Mouse (Mus musculus) lung, adult 18-20 months (tissue): ENCODE measurements at regions not wholly inside any gene's neighbourhood (a gene's known extent, or its start where the extent isn't known, plus 50 kb on each side); places are given as distances from the start of the nearest gene placed in this dataset.

Experiments used
- DNase-seq, 2 experiments: peaks; one replicate each; pipeline ENCODE4 v3.0.0; 2022; ENCODE audit warnings: mixed read lengths in 2 of 2

DNA sequence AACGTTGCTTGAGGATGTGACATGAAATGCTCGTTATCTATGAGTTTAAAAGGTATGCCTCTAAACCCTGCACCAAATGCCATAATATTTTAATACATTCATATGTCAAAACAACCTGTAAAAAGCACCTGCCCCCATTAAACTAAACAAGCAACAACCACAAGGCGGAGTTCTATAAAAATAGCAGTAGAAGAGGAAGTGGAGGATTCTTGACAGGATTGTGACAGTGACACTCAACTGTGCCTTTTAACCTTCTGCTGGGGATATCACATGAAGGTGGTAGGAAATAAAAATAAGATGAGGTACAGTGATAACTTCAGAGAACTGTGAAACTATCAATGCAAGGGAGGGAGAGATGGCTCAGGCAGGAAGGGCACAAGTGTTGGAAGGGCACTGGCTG, 58.6 kb upstream of the Dbx2 start:
- no peak for DNase-seq

DNA sequence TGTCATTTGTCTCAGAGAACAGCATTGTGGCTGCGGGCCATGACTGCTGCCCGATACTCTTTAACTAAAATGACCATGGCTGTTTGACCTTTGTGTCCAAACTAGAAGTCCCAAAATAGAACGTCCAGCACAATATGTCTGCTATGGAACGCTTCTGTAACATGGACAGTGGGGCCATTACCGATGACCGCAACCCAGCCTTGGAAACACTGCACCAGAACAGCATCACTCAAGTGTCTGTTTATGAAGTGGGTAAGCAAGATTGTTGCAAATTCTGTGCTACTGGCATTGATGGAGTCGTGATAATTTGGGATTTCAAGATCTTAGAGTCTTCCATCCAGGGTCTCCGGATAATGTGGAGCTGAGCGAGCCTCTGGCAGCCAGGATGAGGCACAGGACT, 60.2 kb upstream of the Dbx2 start:
- DNase-seq, result no peak

DNA sequence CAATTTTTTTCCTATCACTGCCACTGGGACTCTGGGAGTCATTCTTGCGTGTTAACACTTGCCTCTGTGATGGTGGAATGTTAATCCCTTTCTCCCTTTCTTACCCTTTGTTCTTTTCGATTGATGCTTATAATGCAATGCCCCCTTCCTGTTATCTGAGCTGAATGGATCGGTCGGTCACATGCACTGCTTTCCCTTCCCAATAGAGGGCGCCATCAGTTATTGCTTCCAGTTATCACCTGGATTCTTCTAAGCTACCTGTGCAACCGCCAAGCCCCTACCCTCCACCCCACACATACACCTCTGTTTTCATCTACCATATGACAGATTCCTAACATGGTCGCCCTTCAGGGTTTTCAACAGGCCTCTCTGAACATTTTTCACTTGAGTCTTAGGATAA, 66.9 kb upstream of the Ano6 start:
- DNase-seq, result no peak

DNA sequence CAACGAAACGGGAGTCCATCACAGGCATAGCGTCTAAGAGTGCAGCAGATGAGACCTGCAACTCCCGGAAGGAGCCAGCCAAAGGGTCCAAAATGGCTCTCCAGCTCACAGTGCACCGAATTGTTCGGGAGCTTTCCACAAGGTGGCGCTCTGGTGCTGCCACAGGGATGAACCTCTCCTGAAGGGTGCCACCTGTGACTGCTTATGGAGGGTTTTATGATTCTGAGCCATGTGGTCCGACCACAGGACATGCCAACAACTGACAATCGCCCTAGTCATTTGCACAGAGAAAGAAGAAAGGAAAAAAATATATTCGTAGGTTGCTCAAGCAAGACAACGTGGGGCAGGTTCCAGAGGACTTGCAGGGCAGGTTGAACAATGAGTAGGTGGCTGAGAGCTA, 64.8 kb upstream of the Ano6 start:
- peak; percentile 57 to 79 for DNase-seq

DNA sequence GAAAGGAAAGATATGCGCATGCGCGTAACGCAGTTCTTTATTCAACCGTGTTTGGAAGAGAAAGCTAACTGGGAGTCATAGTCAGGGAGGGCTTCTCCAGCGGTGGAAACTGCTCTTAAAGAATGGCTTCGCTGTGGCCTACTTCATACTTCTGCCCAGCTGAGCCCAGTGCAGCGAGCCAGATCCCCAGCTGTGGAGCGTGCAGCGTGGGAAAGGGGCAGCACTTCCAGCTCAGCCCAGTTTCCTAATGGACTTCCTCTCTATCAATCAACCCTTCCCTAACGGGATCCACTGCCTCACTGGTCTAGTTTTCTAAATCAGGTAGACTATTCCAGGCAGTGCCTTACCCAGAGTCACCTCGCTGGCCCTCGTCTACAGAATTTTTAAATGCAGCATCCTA, 64.1 kb upstream of the Ano6 start:
- no peak for DNase-seq

DNA sequence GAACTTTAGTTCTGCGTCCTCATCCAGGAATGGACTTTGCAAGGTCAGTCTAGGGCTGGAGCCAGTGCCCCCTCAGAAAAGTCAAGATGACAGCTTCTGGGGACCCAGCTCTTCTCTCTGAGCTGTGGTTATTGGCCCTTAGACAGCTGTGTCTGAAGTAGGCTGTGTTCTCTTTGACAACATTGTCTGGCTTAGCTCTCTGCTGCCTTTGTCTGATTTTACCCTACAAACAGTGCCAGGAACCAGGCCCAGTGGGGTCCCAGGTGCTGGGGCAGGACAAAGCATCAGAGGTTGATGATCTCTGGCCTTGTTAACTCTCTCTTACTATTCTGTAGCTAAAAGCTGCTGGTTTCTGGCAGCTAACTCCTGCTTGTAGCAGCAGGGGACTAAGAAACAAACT, 54.9 kb upstream of the Ano6 start:
- DNase-seq, result no peak
